Mouse (Mus musculus): Measurements from ENCODE around the gene Zfp715. TPM values are rescaled to one million over a fixed set of nuclear protein-coding genes. Genes with fewer than 3 reads are reported as not detected.
"Not testable (repeated sequence)": the region's sequence is repeated elsewhere in the genome, so short reads cannot be mapped to it uniquely, and the experiment has no call there.

The Zfp715 gene
- polyA plus RNA-seq, 2 experiments, result 3.9 to 5.4 TPM

- no peak for ATAC-seq (ENCODE audit: insufficient read depth)
Measured at GRCm38 (mm10) chr7:43282459-43282858, 30.6 kb downstream of the Zfp715 start.

GRCm38 (mm10) chr7:43277401-43277800, 35.7 kb downstream of the Zfp715 start:
- 42% methylated on average over 5 of the region's 5 CpGs for WGBS (ENCODE audit: insufficient replicate concordance)
- Histone ChIP-seq H3K9ac (replicated peaks) (no peak overlapping the region), H3K36me3 (replicated peaks; ENCODE audit: control insufficient read depth, insufficient read depth, low read depth) (no peaks in the 10 kb centered on the region), H3K27me3 (ENCODE audit: control insufficient read depth, insufficient read depth, low read length) (no peaks in the 10 kb centered on the region), H3K9me3 (ENCODE audit: control insufficient read depth, low read length) (no peaks in the 10 kb centered on the region), H3K27ac (no peak overlapping the region), H3K4me2 (ENCODE audit: low read depth) (no peak overlapping the region), H3K4me1 (replicated peaks; ENCODE audit: control insufficient read depth in 2 of 2, insufficient read depth in 2 of 2, low read length in 1 of 2) (no peaks in the 10 kb centered on the region), H3K4me3 (ENCODE audit: insufficient read depth in 1 of 2, low read depth in 2 of 2, low read length in 2 of 2) (no peak overlapping the region)
- TF ChIP-seq EP300 (IDR thresholded peaks at IDR 0.05; ENCODE audit: low read depth) (no peak), CTCF (IDR thresholded peaks at IDR 0.05; ENCODE audit: low read depth) (no peak)
- ATAC-seq (ENCODE audit: insufficient read depth) (no peak), DNase-seq (ENCODE audit: low read depth in 3 of 3, low spot score in 3 of 3) (no peak)

More at GRCm38 (mm10) chr7:43282459-43282858, 30.6 kb downstream of the Zfp715 start:
- TF ChIP-seq CTCF (IDR thresholded peaks at IDR 0.05; ENCODE audit: low read depth) (no peak), EP300 (IDR thresholded peaks at IDR 0.05; ENCODE audit: low read depth) (no peak)
- no peaks in the 10 kb centered on the region for H3K4me1 ChIP-seq (replicated peaks; ENCODE audit: control insufficient read depth in 2 of 2, insufficient read depth in 2 of 2, low read length in 1 of 2)
- no peaks in the 10 kb centered on the region for H3K27me3 ChIP-seq (ENCODE audit: control insufficient read depth, insufficient read depth, low read length)
- no peak overlapping the region for H3K4me3 ChIP-seq (ENCODE audit: insufficient read depth in 1 of 2, low read depth in 2 of 2, low read length in 2 of 2)
- H3K9ac ChIP-seq (replicated peaks), result no peak overlapping the region
- H3K9me3 ChIP-seq (ENCODE audit: control insufficient read depth, low read length), result no peaks in the 10 kb centered on the region
- DNase-seq (ENCODE audit: low read depth in 3 of 3, low spot score in 3 of 3), result no peak
- WGBS (ENCODE audit: insufficient replicate concordance), result 51% methylated on average over 3 of the region's 3 CpGs
- no peaks in the 10 kb centered on the region for H3K36me3 ChIP-seq (replicated peaks; ENCODE audit: control insufficient read depth, insufficient read depth, low read depth)
- H3K4me2 ChIP-seq (ENCODE audit: low read depth), result no peak overlapping the region
- H3K27ac ChIP-seq, result no peak overlapping the region

GRCm38 (mm10) chr7:43276178-43276577, 36.9 kb downstream of the Zfp715 start:
- DNase-seq (ENCODE audit: low read depth in 3 of 3, low spot score in 3 of 3); ATAC-seq (ENCODE audit: insufficient read depth); H3K27me3 ChIP-seq (ENCODE audit: control insufficient read depth, insufficient read depth, low read length); H3K4me1 ChIP-seq (replicated peaks; ENCODE audit: control insufficient read depth in 2 of 2, insufficient read depth in 2 of 2, low read length in 1 of 2); H3K36me3 ChIP-seq (replicated peaks; ENCODE audit: control insufficient read depth, insufficient read depth, low read depth); H3K4me3 ChIP-seq (ENCODE audit: insufficient read depth in 1 of 2, low read depth in 2 of 2, low read length in 2 of 2); H3K4me2 ChIP-seq (ENCODE audit: low read depth); H3K9me3 ChIP-seq (ENCODE audit: control insufficient read depth, low read length); H3K27ac ChIP-seq; H3K9ac ChIP-seq (replicated peaks): not testable (repeated sequence)
- WGBS (ENCODE audit: insufficient replicate concordance), result 43% methylated on average over 7 of the region's 7 CpGs

GRCm38 (mm10) chr7:43273476-43273875, 39.6 kb downstream of the Zfp715 start:
- 33% methylated on average over 1 of the region's 1 CpGs for WGBS (ENCODE audit: insufficient replicate concordance)
- no peak for TF ChIP-seq CTCF (IDR thresholded peaks at IDR 0.05; ENCODE audit: low read depth)

GRCm38 (mm10) chr7:43267359-43267758, 45.7 kb downstream of the Zfp715 start:
- not testable (repeated sequence) for H3K4me3 ChIP-seq (ENCODE audit: insufficient read depth in 1 of 2, low read depth in 2 of 2, low read length in 2 of 2); H3K4me1 ChIP-seq (replicated peaks; ENCODE audit: control insufficient read depth in 2 of 2, insufficient read depth in 2 of 2, low read length in 1 of 2); H3K36me3 ChIP-seq (replicated peaks; ENCODE audit: control insufficient read depth, insufficient read depth, low read depth); H3K27me3 ChIP-seq (ENCODE audit: control insufficient read depth, insufficient read depth, low read length); H3K27ac ChIP-seq; DNase-seq (ENCODE audit: low read depth in 3 of 3, low spot score in 3 of 3); H3K4me2 ChIP-seq (ENCODE audit: low read depth); H3K9me3 ChIP-seq (ENCODE audit: control insufficient read depth, low read length); H3K9ac ChIP-seq (replicated peaks); ATAC-seq (ENCODE audit: insufficient read depth)
- 71% methylated on average over 13 of the region's 13 CpGs for WGBS (ENCODE audit: insufficient replicate concordance)

More at GRCm38 (mm10) chr7:43273476-43273875, 39.6 kb downstream of the Zfp715 start:
- Histone ChIP-seq H3K9ac (replicated peaks) (no peak overlapping the region), H3K4me3 (ENCODE audit: insufficient read depth in 1 of 2, low read depth in 2 of 2, low read length in 2 of 2) (no peak overlapping the region), H3K27me3 (ENCODE audit: control insufficient read depth, insufficient read depth, low read length) (no peaks in the 10 kb centered on the region), H3K36me3 (replicated peaks; ENCODE audit: control insufficient read depth, insufficient read depth, low read depth) (no peaks in the 10 kb centered on the region), H3K4me1 (replicated peaks; ENCODE audit: control insufficient read depth in 2 of 2, insufficient read depth in 2 of 2, low read length in 1 of 2) (no peaks in the 10 kb centered on the region), H3K9me3 (ENCODE audit: control insufficient read depth, low read length) (no peaks in the 10 kb centered on the region), H3K27ac (no peak overlapping the region), H3K4me2 (ENCODE audit: low read depth) (no peak overlapping the region)
- no peak for ATAC-seq (ENCODE audit: insufficient read depth)
- DNase-seq (ENCODE audit: low read depth in 3 of 3, low spot score in 3 of 3), result no peak

- WGBS (ENCODE audit: insufficient replicate concordance), result 61% methylated on average over 7 of the region's 7 CpGs
- DNase-seq (ENCODE audit: low read depth in 3 of 3, low spot score in 3 of 3), result no peak
- Histone ChIP-seq H3K36me3 (replicated peaks; ENCODE audit: control insufficient read depth, insufficient read depth, low read depth) (no peaks in the 10 kb centered on the region), H3K4me3 (ENCODE audit: insufficient read depth in 1 of 2, low read depth in 2 of 2, low read length in 2 of 2) (no peak overlapping the region), H3K4me2 (ENCODE audit: low read depth) (no peak overlapping the region), H3K9ac (replicated peaks) (no peak overlapping the region), H3K27me3 (ENCODE audit: control insufficient read depth, insufficient read depth, low read length) (no peaks in the 10 kb centered on the region), H3K9me3 (ENCODE audit: control insufficient read depth, low read length) (no peaks in the 10 kb centered on the region), H3K27ac (no peak overlapping the region), H3K4me1 (replicated peaks; ENCODE audit: control insufficient read depth in 2 of 2, insufficient read depth in 2 of 2, low read length in 1 of 2) (no peaks in the 10 kb centered on the region)
- TF ChIP-seq CTCF (IDR thresholded peaks at IDR 0.05; ENCODE audit: low read depth) (no peak), EP300 (IDR thresholded peaks at IDR 0.05; ENCODE audit: low read depth) (no peak)
- no peak for ATAC-seq (ENCODE audit: insufficient read depth)
Measured at GRCm38 (mm10) chr7:43253540-43253939, 59.6 kb downstream of the Zfp715 start.

- H3K27me3 ChIP-seq (ENCODE audit: control insufficient read depth, insufficient read depth, low read length); H3K9me3 ChIP-seq (ENCODE audit: control insufficient read depth, low read length); H3K4me2 ChIP-seq (ENCODE audit: low read depth); DNase-seq (ENCODE audit: low read depth in 3 of 3, low spot score in 3 of 3); H3K36me3 ChIP-seq (replicated peaks; ENCODE audit: control insufficient read depth, insufficient read depth, low read depth); H3K9ac ChIP-seq (replicated peaks); ATAC-seq (ENCODE audit: insufficient read depth); H3K4me3 ChIP-seq (ENCODE audit: insufficient read depth in 1 of 2, low read depth in 2 of 2, low read length in 2 of 2); H3K4me1 ChIP-seq (replicated peaks; ENCODE audit: control insufficient read depth in 2 of 2, insufficient read depth in 2 of 2, low read length in 1 of 2); H3K27ac ChIP-seq: not testable (repeated sequence)
- WGBS (ENCODE audit: insufficient replicate concordance), result 53% methylated on average over 1 of the region's 1 CpGs
Measured at GRCm38 (mm10) chr7:43250718-43251117, 62.4 kb downstream of the Zfp715 start.

Measured in liver, embryonic 14.5 days (tissue).